Mouse (Mus musculus) mouse trophoblast stem cell (cell line): Measurements from ENCODE around the gene Tbk1.

Experiments used
- in situ Hi-C, 2 experiments: fragments of 300-500 bp; cut with MseI, MboI; formaldehyde crosslinking; loops; 2 replicates in 1 of 2; 3 replicates in 1 of 2; pipeline ENCODE4 v1.15.1; 2025

Tbk1 gene

DNA sequence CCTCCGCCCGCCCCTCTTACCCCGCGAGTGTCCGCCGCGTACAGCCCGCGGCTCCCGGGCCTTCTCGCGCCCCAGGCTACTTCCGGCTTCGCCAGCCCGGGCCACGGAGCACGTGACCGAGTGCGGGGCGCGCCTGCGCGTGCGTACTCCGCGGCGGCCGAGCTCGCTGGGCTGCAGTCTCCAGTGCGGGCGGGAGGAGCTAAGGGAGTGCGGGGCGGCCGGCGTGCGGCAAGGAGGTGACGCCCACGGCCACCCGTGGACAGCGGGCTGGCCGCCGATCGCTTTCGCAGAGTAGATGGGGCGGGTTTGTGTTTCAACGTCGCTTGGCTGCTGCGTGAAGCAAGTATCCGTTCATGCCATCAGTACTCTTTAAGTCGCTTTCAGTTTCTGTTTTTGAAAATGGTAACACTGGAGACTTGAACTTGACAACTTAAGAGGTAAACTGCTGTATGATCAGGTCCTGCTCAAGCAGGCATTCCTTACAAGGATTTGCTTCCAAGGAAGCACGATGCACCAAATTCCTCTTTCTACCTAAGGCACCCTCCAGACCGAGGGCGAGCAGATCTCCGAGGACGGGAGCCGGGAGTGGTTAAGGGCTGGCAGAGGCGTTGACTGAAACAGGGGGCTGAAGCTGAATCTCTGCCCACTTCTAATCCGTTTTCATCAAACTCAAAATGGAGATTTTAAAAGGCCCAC lies at the start of gene Tbk1:
TSS of gene Tbk1 (minus strand) at position 113 of the 696 bp plus-strand sequence.
- in situ Hi-C loops = no loop called here

DNA sequence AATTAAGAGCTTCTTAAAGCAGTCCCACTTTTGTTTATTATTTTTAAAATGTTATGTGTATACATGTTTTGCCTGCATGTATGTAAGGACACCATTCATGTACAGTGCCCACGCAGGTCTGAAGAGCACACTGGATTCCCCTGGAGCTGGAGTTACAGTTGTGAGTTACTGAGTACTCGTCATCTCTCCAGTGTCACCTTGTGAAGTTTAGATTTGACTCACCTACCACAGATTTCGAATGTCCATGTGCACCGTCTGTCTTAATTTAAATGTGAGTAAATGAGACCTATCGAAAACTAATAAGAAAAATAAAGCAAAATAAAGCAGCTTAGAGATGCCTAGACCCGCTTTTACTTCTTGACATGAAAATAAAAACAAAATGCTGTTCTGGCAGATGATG lies 49.7 kb upstream of the Tbk1 start:
- in situ Hi-C loops = no loop called here

- in situ Hi-C loops = no loop called here
Observed at GRCm38 (mm10) chr10:121634159-121634558, 47.6 kb upstream of the Tbk1 start.

GRCm38 (mm10) chr10:121628561-121629040 lies 42.0 kb upstream of the Tbk1 start:
- in situ Hi-C loops = no loop called here

DNA sequence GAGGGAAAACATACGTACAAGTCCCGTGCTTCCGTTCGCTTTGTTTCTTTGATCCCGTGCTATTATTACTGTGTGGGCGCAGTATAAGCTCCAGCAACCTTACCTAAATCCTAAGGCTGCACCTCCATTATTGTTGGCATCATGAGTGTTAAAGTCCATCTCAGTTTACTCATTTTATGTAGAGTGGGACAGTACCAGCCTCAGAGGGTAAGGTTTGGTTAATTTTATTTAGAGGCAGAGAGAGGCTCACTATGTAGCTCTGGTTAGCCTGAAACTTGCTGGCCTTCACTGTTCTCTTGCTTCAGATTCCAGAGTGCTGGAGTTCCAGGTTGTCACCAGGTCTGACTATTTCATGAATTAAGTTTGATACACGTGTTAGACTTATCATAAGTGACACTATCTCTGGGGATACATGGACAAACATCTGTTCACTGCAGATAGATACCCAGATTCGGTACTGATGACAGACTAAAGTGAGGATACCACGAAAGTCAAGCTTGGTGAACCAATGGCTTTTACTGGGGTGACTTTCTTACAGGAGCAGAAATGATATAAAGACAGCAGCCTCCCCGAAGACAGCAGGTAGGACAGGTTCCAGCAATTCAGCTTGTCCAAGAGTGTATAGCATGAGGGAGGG lies 40.7 kb upstream of the Tbk1 start:
- in situ Hi-C loops = no loop called here

GRCm38 (mm10) chr10:121626186-121626882 lies 39.7 kb upstream of the Tbk1 start, which contains the start of gene Xpot:
TSS of gene Xpot (minus strand) at chr10:121626332.
- in situ Hi-C loops = no loop called here

DNA sequence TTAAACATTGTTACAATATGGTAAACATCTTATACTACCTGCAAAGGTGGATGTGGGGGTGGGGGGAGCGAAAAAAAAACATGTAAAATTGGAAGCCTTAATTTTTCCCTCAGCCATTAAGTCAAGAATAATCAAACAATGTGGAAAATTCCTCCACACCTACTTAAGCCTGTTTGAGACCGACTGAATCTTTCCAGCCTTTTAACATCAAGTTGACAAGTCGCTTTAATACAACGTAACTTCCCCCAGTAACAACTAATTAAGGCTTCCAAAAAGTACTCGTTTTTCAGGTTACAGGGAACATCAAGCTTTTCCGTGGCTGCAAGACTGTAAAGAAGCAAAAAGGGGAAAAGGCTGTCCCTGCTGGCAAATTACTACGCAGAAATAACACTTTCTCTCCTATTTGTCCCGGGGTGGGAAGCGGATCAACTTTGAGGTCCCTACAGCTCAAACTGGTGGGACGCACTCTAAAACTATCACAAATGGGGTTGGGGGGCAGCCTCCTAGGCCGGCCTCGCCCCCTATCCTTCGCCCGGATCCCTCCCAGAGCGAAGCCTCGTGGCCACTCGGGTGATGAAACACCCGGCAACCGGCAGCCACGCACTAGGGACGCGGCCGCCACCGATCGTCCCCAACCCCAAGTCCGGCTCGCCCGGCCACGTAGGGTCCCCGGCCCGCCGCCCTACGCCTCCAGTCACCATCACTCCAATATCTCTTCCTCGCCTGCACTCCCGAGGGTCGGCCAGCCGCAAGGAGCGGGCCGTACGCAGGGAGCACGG lies 39.0 kb upstream of the Tbk1 start:
- in situ Hi-C loops = no loop called here

- in situ Hi-C loops = no loop called here
Observed at GRCm38 (mm10) chr10:121625006-121625405, 38.4 kb upstream of the Tbk1 start.

DNA sequence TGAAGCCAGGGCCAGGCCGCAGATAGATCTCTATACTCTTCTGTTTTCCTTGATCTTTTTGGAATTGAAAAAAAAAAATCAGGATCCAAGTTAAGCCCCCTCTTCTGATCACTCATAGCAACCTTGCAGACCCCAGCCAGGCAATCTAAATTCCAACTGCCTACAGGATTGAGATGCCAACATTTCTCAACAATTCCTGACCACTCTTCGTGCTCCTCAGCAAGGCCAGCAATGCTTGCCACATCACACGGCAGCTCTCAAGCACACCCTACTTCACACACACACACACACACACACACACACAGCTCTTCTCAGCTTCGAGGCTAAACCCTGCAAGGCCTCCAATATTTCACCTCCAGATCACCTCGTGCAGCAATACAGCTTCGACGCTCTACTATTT lies 37.1 kb upstream of the Tbk1 start:
- in situ Hi-C loops = no loop called here

GRCm38 (mm10) chr10:121622431-121622830 lies 35.8 kb upstream of the Tbk1 start:
- in situ Hi-C loops = no loop called here

- in situ Hi-C loops = no loop called here
Observed at GRCm38 (mm10) chr10:121615935-121616334, 29.3 kb upstream of the Tbk1 start.

DNA sequence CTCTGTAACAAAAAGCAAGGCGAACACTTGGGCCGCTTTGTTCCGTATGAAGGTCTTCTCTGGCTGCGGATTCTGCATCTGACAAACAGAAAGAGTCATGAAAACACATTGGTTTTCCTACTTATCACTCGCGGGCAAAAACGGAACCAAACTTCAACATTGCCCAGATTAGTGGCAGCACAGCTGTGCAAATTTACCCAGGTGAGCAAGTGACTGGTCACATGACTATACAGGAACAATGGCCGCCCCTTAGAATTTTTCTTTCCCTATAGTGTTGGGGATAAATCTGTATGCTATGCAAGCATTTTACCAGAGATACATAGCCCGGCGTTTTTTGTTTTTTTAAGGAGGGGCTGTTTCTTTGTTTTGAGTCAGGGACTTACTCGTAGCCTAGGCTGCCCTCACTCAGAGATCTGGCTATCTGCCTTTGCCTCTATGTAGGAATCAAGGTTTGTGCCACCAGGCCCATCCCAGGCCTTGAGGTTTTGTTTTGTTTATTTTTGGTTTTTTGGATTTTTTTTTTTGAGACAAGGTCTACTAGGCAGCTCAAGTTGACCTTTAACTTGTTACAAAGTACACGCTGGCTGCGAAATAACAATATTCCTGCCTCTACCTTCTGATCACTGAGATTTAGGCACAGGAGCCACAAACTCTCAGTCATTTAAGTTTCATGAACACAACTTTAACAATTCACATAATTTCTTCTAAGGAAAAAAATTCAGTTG lies 28.7 kb upstream of the Tbk1 start:
- in situ Hi-C loops = no loop called here

DNA sequence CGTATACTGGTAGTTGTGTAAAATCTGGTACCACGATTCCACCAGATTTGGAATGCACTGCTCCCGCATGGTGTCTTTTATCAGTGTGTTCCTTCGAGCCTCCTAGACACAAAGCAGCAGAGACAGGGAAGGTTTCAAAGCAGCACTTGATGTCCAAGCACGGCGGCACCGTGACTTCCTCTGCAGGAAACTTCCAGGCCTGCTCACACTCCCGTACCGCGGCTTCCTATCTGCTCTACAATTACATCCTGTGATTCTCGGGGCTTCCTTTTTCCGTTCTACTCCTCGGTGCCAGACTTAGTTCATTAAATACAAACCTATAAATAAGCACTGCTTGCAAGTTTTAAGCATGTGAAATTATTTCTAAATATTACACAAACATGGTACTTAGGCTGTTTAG lies 27.0 kb upstream of the Tbk1 start:
- in situ Hi-C loops = no loop called here

DNA sequence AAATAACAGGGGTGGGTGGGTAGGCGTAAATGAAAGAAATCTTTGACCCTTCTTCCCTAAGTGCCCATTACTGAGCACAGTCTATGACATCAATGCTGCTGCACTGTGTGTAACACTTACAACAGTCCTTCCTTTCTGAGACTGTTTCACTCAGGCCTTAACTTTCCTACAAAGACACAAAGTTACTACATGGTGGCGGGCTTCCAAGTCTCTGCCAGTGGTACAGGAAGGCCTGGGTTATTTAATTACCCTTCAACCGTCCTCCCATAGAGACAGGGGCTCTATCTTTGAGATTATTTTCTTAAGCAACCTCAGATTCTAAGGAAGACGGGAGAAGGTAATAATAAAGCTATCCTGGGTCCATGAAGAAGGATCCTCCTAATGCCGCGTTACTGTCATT lies 25.9 kb upstream of the Tbk1 start:
- in situ Hi-C loops = no loop called here

DNA sequence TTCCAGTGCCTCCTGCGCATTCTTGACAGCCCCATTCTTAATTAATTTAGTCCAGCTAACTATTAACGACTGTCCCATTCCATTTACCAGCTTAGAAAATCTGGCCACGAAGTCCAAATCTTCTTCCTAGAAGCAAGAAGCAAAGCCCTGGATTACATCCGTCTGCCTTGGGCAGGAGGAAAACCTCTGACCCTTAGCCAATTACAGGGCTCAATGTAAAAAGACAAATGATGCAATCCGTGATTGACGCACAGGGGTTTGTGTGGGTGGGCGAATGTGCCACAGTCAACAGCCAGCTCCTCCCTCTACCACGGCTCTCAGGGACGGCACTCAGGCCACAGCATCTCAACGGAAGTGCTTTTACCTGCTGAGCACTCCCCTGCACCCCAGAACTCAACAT lies 25.0 kb upstream of the Tbk1 start:
- in situ Hi-C loops = no loop called here

DNA sequence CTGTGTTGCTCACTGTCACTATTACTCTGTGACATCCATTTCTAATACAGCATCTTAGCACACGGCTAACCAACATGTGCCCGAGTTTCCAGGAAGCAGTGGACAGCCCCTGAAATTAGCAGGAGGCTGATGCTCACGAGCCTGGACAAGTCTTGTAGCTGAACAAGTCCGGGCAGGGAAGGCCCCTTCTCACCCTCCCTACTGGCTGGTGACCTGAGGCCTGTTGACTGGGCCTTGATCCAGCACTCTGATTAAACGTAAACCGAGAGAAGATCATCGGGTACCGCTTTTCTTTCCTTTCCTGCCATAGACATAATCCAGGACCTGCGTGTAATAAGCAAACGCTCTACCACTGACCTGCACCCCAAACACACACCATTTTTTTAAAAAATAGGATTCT lies 21.6 kb upstream of the Tbk1 start:
- in situ Hi-C loops = no loop called here

GRCm38 (mm10) chr10:121604632-121605344 lies 18.2 kb upstream of the Tbk1 start:
- in situ Hi-C loops = no loop called here

- in situ Hi-C loops = no loop called here
Observed at GRCm38 (mm10) chr10:121603556-121603955, 17.0 kb upstream of the Tbk1 start.

DNA sequence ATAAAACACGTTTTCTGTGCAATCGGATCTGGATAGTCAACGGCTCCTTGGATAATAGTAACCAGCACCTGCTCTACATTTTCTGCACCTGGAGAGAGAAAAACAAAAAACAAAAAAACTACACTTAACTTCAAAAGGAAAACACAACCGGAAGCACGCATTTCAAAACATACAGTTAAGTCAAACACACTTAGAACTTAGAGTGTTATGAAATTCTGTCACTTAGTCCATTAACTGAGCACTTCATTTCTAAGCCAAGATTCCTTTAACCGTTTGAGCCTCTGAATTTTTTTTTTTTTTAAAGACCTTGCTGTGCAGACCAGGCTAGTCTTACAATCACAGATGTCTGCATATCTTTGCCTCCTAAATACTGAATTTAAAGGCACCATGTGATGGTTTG lies 14.7 kb upstream of the Tbk1 start:
- in situ Hi-C loops = no loop called here

GRCm38 (mm10) chr10:121596580-121596979 lies 10.0 kb upstream of the Tbk1 start:
- in situ Hi-C loops = no loop called here

DNA sequence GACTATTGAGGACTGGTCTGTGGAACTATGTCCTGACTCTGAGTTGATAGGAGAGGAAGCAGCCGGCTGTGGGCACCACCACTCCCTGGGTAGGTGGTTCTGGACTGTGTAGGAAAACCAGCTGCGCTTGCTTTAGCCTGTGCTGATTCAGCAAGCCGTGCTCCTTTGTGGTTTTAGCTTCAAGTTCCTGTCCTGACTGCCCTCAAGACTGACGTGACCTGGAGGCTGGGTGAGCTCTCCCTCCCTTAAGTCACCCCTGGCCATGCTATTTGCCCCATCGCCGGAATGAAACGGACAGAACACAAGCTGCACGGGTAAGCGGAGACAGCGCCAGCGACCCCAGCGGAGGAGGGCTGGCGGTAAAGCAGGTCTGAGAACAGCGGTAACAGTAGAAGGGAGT lies 4.5 kb upstream of the Tbk1 start:
- in situ Hi-C loops = no loop called here
